Mouse (Mus musculus): Measurements from ENCODE around the gene Cask. TPM values are rescaled to one million over a fixed set of nuclear protein-coding genes. Genes with fewer than 3 reads are reported as not detected.

Cask gene
- total RNA-seq, 2 experiments from 2014 or later, result 32.9 to 42.1 TPM

Small RNA genes lying within 50 kb of the gene (microRNA-seq; reads per million reads assigned to microRNA genes)
- gene Gm25246, result not detected

Other genes with a start within 250 kb of the Cask start
- gene Gpr34, start 219.3 kb downstream of the Cask start, total RNA-seq (2021), result 1 to 10 TPM in 1 of 2 experiments, under 1 TPM in 1; 0.73 to 1.3 TPM
- under 1 TPM in 1 of 2 experiments, not detected in 1; 0.10 TPM for gene Gpr82, start 190.0 kb downstream of the Cask start, total RNA-seq (2021)